Mouse (Mus musculus): ENCODE measurements around the gene Rab3il1.

DNA sequence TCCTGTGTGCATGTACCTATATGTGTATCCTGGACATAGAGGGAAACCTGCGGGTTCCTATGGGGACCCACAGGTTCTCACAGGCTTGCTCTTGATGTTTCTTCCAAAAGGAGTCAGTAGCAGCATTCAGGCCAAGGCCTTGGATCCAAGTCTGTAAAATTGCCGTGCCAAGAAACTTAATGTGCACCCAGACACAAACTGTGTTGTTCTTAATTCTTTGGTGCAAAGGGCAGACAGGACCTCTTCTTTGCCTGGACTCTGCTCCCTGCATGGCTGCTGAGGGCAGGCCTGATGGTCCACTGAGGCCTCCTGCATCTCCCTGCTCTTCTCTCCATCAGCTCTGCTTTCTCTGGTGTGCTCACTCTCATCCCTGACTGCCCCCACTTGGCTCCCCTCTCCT lies 28.3 kb downstream of the Rab3il1 start:
- TF ChIP-seq CTCF (IDR thresholded peaks at IDR 0.05 in 2 of 3, conservative IDR thresholded peaks at IDR 0.05 in 1 of 3; ENCODE audit: control insufficient read depth in 1 of 3, insufficient read depth in 1 of 3, low read depth in 2 of 3, low read length in 3 of 3, poor library complexity in 1 of 3, severe bottlenecking in 1 of 3) (no peak), RCOR1 (IDR thresholded peaks at IDR 0.05; ENCODE audit: low read depth, low read length) (no peak), HCFC1 (IDR thresholded peaks at IDR 0.05; ENCODE audit: low read depth, low read length) (no peak), UBTF (IDR thresholded peaks at IDR 0.05; ENCODE audit: borderline replicate concordance, insufficient read depth, low read depth, low read length) (no peak), POLR2A (IDR thresholded peaks at IDR 0.05; ENCODE audit: control insufficient read depth in 1 of 2, insufficient read depth in 1 of 2, low read depth in 1 of 2, low read length in 2 of 2, poor library complexity in 1 of 2) (no peak), SMC3 (IDR thresholded peaks at IDR 0.05; ENCODE audit: low read depth, low read length) (no peak)

Measured in MEL (cell line).